Mouse (Mus musculus): ENCODE measurements at regions not wholly inside any gene's neighbourhood (a gene's known extent, or its start where the extent isn't known, plus 50 kb on each side); places are given as distances from the start of the nearest gene placed in this dataset.
A peak's percentile ranks its signal among the peaks of the same experiment; 100 is the strongest.
"Not testable (repeated sequence)": the region's sequence is repeated elsewhere in the genome, so short reads cannot be mapped to it uniquely, and the experiment has no call there.

DNA sequence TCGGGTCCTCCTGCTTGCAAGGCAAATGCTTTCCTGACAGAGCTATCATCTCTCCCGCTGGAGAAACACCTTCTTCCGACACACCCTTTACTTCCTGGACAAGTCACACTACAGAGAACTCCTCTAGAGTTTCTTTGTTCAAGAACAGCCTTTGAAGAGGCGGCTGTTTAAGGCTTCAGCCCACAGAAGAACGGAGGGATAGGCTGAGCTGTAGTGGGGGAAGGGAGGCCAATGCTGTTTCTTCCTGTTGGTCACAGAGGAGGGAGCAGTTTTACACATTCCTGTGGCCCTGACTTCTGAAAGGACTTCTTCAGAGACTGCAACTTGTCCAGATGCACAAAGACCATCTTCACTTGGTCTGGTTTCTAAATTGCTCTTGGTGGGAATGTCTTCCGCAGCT, 252.1 kb upstream of the Tgfbr2 start:
- no peak for ATAC-seq (replicated peaks; ENCODE audit: poor library complexity, severe bottlenecking)

GRCm38 (mm10) chr9:116426269-116426999, 251.3 kb upstream of the Tgfbr2 start:
- peak; percentile 65 for ATAC-seq (replicated peaks; ENCODE audit: poor library complexity, severe bottlenecking)

GRCm38 (mm10) chr9:116425400-116425799, 250.2 kb upstream of the Tgfbr2 start:
- not testable (repeated sequence) for ATAC-seq (replicated peaks; ENCODE audit: poor library complexity, severe bottlenecking)

DNA sequence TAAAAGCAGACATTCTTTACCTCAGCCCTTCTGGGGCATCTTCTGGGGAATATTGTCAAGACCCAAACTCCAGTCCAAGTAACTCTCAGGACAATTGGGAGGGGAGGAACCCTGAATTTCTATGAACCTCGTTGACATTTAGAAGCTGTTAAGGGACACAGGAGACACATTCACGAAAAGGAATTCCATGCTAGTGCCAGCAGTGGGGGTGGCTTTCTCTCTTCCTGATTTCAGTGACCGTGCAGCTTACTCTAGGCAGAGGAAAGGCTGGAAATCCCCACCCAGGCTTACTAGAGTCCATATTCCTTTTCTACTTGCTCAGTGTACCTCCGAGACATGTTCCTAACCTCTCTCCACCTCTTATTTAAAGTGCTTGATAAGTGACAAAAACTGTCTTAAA, 239.9 kb upstream of the Tgfbr2 start:
- no peak for ATAC-seq (replicated peaks; ENCODE audit: poor library complexity, severe bottlenecking)

DNA sequence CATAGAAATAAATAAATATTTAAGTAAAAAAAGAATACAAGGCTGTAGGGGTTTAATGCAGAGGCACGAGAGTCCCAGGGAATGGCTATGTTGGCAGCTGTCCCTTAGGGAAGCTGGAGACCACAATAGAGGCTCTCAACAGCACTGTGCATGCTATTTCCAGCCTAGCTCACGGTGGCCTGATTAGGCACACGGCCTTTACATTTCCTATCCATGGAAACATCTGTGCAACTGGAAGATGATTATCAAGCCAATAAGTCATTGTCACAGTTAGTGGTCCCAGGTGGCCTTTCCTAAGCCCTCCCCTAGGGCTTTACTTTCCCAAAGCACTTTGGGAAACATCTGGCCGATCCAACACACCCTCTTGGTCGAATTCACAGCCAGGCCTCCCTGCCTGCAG, 235.9 kb upstream of the Tgfbr2 start:
- ATAC-seq (replicated peaks; ENCODE audit: poor library complexity, severe bottlenecking) = no peak

GRCm38 (mm10) chr9:116410461-116410860, 235.3 kb upstream of the Tgfbr2 start:
- ATAC-seq (replicated peaks; ENCODE audit: poor library complexity, severe bottlenecking) = no peak

DNA sequence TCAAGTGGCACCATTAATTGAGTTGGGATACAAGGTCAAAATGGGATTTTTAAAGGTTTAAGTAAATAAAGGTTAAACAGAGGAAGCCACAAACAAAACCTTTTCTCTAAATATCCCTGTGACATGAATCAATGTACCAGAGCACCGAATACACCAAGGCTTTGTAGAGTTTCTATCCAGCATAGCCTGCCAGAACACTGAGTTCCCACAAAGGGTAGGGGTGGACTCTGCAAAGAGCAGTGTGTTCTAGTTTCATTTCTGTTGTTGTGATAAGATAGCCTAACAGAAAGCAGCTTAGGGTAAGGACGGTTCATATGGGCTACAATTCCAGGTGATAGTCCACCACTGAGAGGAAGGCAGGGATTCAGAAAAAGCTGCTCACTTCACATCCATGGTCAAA, 233.0 kb upstream of the Tgfbr2 start:
- ATAC-seq (replicated peaks; ENCODE audit: poor library complexity, severe bottlenecking) = no peak

GRCm38 (mm10) chr9:116405051-116405450, 229.9 kb upstream of the Tgfbr2 start:
- ATAC-seq (replicated peaks; ENCODE audit: poor library complexity, severe bottlenecking) = no peak

- no peak for ATAC-seq (replicated peaks; ENCODE audit: poor library complexity, severe bottlenecking)
These were observed 226.7 kb upstream of the Tgfbr2 start for GRCm38 (mm10) chr9:116401821-116402220.

- peak; percentile 30 for ATAC-seq (replicated peaks; ENCODE audit: poor library complexity, severe bottlenecking)
These were observed 225.1 kb upstream of the Tgfbr2 start for GRCm38 (mm10) chr9:116400270-116400669.

GRCm38 (mm10) chr9:116399296-116399695, 224.1 kb upstream of the Tgfbr2 start:
- no peak for ATAC-seq (replicated peaks; ENCODE audit: poor library complexity, severe bottlenecking)

DNA sequence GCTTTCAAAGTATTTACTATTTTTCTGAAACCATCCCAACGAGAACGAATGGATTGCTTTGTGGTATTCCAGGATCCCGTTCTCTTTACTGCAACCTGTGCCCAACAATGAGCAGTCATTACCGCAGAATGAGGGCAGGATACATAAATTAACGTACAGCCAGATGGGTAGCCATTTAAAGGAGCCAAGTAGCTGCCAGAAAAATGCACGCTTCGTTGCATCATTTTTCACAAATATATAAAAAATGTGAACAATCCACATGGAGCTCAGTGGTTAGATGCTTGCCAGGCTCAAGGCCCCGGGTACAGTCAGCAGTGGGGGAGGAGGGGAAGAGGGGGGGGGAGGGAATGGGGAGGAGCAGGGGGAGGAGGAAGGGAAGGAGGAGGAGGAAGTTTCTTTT, 217.1 kb upstream of the Tgfbr2 start:
- no peak for ATAC-seq (replicated peaks; ENCODE audit: poor library complexity, severe bottlenecking)

DNA sequence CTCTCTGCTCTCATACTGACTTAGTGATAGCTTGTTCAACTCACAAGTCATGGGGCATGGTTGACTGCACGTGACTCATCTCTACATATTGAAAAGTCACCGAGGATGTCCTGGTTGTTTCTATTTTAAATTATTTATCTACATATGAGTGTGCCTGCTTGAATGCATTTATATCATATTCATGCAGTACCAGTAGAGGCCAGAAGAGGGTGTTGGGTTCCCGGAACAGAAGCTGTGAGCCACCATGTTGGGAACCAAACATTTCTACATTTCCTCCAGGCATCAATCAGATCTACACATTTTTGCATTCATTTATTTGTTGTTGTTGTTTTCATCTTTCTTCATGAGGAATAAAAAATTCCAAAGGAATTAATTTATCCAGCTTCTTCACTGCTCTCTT, 214.6 kb upstream of the Tgfbr2 start:
- ATAC-seq (replicated peaks; ENCODE audit: poor library complexity, severe bottlenecking) = no peak

DNA sequence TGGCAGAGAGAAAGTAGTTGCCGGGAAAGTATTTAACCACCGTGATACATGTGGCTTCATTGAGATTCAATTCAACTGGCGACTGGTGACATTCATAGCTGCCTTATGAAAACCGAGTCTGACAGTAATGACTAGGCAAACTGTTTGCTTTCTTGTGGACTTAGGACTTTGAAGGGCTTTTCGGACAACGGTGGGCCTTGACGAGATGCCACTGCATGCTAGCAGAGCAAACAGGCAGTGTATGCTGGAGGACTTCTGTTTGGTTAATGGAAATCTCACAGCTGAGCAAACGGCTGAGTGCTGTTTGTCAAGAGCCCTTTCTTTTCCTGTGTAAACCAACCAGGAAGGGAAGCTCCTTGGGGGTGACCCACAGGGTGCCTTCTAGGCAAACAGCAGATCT, 213.7 kb upstream of the Tgfbr2 start:
- no peak for ATAC-seq (replicated peaks; ENCODE audit: poor library complexity, severe bottlenecking)

DNA sequence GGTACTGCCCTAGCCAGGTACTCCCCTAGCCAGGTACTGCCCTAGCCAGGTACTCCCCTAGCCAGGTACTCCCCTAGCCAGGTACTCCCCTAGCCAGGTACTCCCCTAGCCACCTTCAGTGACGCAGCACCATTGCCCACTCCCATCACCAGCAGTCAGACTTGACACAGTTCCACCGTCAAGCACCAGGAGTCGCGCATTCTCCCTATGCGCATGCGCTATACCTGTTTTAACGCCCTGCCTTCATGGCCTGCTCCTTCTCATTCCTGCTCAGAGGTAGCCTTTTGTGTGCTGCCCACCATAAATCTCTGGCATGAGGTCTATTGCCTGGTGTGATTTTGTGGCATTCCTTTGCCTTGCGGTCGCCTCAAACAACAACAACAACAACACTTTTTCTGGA, 212.9 kb upstream of the Tgfbr2 start:
- no peak for ATAC-seq (replicated peaks; ENCODE audit: poor library complexity, severe bottlenecking)

- ATAC-seq (replicated peaks; ENCODE audit: poor library complexity, severe bottlenecking) = peak; percentile 93
These were observed 209.3 kb upstream of the Tgfbr2 start for GRCm38 (mm10) chr9:116384176-116385076.

- ATAC-seq (replicated peaks; ENCODE audit: poor library complexity, severe bottlenecking) = no peak
These were observed 208.4 kb upstream of the Tgfbr2 start for GRCm38 (mm10) chr9:116383411-116384101.

- no peak for ATAC-seq (replicated peaks; ENCODE audit: poor library complexity, severe bottlenecking)
These were observed 202.5 kb upstream of the Tgfbr2 start for GRCm38 (mm10) chr9:116377706-116378105.

DNA sequence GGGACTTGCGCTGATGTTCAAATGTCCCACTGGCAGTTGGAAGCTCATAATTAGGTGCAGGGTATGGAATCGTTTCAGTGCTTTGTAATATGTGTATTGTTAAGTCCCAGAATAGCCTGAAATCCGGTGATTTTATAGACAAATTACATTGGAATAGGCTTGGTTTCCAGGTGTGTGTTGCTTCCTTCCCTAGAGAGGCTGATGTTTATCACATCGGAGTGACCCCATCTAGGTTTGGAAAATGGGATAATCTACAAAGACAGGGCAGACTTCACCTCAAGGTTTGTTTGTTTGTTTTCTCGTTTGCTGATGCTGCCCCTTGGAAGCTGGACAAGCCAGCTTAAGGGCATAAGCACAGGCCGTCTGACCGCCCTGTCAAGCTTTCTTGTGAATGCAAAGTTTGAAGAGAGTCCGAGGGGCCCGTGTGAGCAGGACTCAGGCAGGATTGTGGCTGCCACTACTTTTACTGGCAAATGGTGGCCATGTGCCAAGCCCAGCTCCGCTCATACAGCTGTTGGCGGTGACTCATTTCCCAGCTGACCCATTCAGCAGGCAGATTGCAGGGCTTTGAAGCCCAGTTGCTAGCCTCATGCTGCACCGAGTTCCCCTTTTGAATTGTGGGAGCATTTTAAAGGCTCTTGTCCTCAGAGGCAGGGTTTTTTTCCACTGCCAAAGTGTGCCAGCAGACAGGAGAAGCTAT, 200.6 kb upstream of the Tgfbr2 start:
- peak; percentile 99 for ATAC-seq (replicated peaks; ENCODE audit: poor library complexity, severe bottlenecking)

DNA sequence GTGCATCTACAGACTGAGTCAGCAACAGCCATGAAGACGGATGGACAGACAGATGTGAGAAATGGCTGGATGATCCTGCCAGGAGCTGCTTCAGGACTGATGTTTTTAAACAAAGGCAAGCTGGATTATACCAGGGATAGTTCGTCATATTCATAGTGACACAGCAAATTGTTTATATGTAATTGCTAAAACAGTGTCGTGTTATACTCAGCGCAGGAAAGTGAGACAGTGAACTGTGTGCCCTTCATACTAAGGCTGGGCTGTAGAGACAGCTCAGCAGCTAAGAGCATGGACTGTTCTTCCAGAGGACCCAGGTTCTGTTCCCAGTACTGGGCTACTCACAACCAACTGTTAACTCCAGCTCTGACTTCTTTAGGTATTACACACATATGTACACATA, 199.2 kb upstream of the Tgfbr2 start:
- no peak for ATAC-seq (replicated peaks; ENCODE audit: poor library complexity, severe bottlenecking)

Data from granulocyte monocyte progenitor cell, adult 5-6 weeks (primary cell).